Mouse (Mus musculus) heart, postnatal 0 days (tissue): ENCODE data around the gene Uaca. TPM values are rescaled to one million over a fixed set of nuclear protein-coding genes. Genes with fewer than 3 reads are reported as not detected.

Experiments
- ATAC-seq: fragments of 200-750 bp; cut with Nextera tagmentation; 2 replicates; pipeline ENCODE4 v1.8.0; 2017; ENCODE audit warnings: low read depth, moderate number of reproducible peaks, moderate library complexity; ENCODE audit not compliant: insufficient read depth
- DNase-seq: peaks from one replicate; pipeline ENCODE4 v3.0.0-alpha.2; 2016; ENCODE audit warnings: low spot score
- H3K27ac ChIP-seq: fragments of 300-500 bp; sonication (generic); 2 replicates; pipeline ENCODE4 v1.5.1; 2014; ENCODE audit warnings: low read depth, mild to moderate bottlenecking
- H3K27me3 ChIP-seq: fragments of 300-500 bp; sonication (generic); 2 replicates; pipeline ENCODE4 v1.6.1; 2014; ENCODE audit warnings: low read length, mixed read lengths; ENCODE audit not compliant: control insufficient read depth, insufficient read depth
- H3K36me3 ChIP-seq: fragments of 300-500 bp; sonication (generic); replicated peaks from 2 replicates; pipeline ENCODE4 v1.6.1; 2014; ENCODE audit warnings: low read length, mixed read lengths; ENCODE audit not compliant: control insufficient read depth, insufficient read depth
- H3K4me1 ChIP-seq: fragments of 300-500 bp; sonication (generic); 2 replicates; pipeline ENCODE4 v1.6.1; 2014; ENCODE audit warnings: antibody characterized with exemption; ENCODE audit not compliant: control insufficient read depth, insufficient read depth
- H3K4me2 ChIP-seq: fragments of 300-500 bp; sonication (generic); 2 replicates; pipeline ENCODE4 v1.6.1; 2014; ENCODE audit warnings: low read depth, mild to moderate bottlenecking, low read length, moderate library complexity
- H3K4me3 ChIP-seq: fragments of 300-500 bp; sonication (generic); 2 replicates; pipeline ENCODE4 v1.5.1; 2014; ENCODE audit warnings: low read depth, low read length
- H3K9ac ChIP-seq: fragments of 300-500 bp; sonication (generic); replicated peaks from 2 replicates; pipeline ENCODE4 v1.6.1; 2014; ENCODE audit warnings: low read depth, low read length, mixed read lengths
- H3K9me3 ChIP-seq: fragments of 300-500 bp; sonication (generic); replicated peaks from 2 replicates; pipeline ENCODE4 v1.6.1; 2016; ENCODE audit warnings: low read length; ENCODE audit not compliant: control insufficient read depth
- CTCF ChIP-seq: IDR thresholded peaks from 2 replicates; pipeline ENCODE4 v1.5.1; 2016; ENCODE audit warnings: antibody characterized with exemption, control low read depth, low read depth
- EP300 ChIP-seq: IDR thresholded peaks from 2 replicates; pipeline ENCODE4 v1.6.1; 2016; ENCODE audit warnings: antibody characterized with exemption, low read depth
- WGBS: fragments of 180-500 bp; shearing (Covaris S2); extraction: QIAGEN DNeasy Blood & Tissue Kit; methylation state at CpG from one replicate; pipeline ENCODE4 v1.1.7; 2014; 5-methylcytosine and 5-hydroxymethylcytosine counted together
- polyA plus RNA-seq: library from polyadenylated mRNA; unstranded; fragments of >200 nt; fragmentation: Nextera tagmentation; extraction: Ambion mirVana; gene quantifications from 2 replicates; pipeline ENCODE4 v1.2.1, GENCODE M21; 2015
- total RNA-seq: library from RNA; depleted of rRNA; stranded (reverse); fragments of >200 nt; gene quantifications from 2 replicates; pipeline ENCODE4 v1.2.3, GENCODE M21; 2014; ENCODE audit warnings: low replicate concordance

Gene Uaca
- total and polyA plus RNA-seq, 2 experiments from 2014 or later: 5.5 to 18.6 TPM

- no peaks in the 10 kb centered on the region for H3K4me1 ChIP-seq
- H3K4me2 ChIP-seq: no peak overlapping the region
- H3K27ac ChIP-seq: no peak overlapping the region
- TF ChIP-seq EP300: no peak
- no peak for TF ChIP-seq CTCF
- H3K27me3 ChIP-seq: no peaks in the 10 kb centered on the region
- no peaks in the 10 kb centered on the region for H3K36me3 ChIP-seq
- H3K4me3 ChIP-seq: no peak overlapping the region
- WGBS: 68% methylated on average over 9 of the region's 9 CpGs
- ATAC-seq: peak; percentile 33; the same call in 1 of the 2 replicates
- H3K9me3 ChIP-seq: 0 out of 2 replicates have a peak, but pooled peaks cover 7% of the 10 kb centered on the region
- H3K9ac ChIP-seq: no peak overlapping the region
- DNase-seq: no peak
These were observed 17.4 kb upstream of the Uaca start for GRCm38 (mm10) chr9:60776899-60777298.

- ATAC-seq: no peak
- H3K9ac ChIP-seq: no peak overlapping the region
- no peaks in the 10 kb centered on the region for H3K9me3 ChIP-seq
- H3K27ac ChIP-seq: no peak overlapping the region
- 81% methylated on average over 9 of the region's 9 CpGs for WGBS
- DNase-seq: no peak
- no peak overlapping the region for H3K4me2 ChIP-seq
- no peaks in the 10 kb centered on the region for H3K4me1 ChIP-seq
- TF ChIP-seq EP300: no peak
- no peak for TF ChIP-seq CTCF
- no peaks in the 10 kb centered on the region for H3K36me3 ChIP-seq
- H3K4me3 ChIP-seq: no peak overlapping the region
- no peaks in the 10 kb centered on the region for H3K27me3 ChIP-seq
These were observed 12.1 kb upstream of the Uaca start for GRCm38 (mm10) chr9:60782057-60782789.

GRCm38 (mm10) chr9:60785069-60785468 lies 9.3 kb upstream of the Uaca start:
- Histone ChIP-seq H3K4me2 (no peak overlapping the region), H3K27me3 (no peaks in the 10 kb centered on the region), H3K4me1 (no peaks in the 10 kb centered on the region), H3K9ac (no peak overlapping the region), H3K9me3 (no peaks in the 10 kb centered on the region), H3K36me3 (no peaks in the 10 kb centered on the region), H3K4me3 (no peak overlapping the region), H3K27ac (no peak overlapping the region)
- ATAC-seq: no peak
- no peak for TF ChIP-seq CTCF
- WGBS: 69% methylated on average over 4 of the region's 4 CpGs
- DNase-seq: no peak

- WGBS: 9% methylated on average over 2 of the region's 2 CpGs
- Histone ChIP-seq H3K27ac (no peak overlapping the region; the same call in 1 of the 2 replicates), H3K9ac (no peak overlapping the region), H3K9me3 (no peaks in the 10 kb centered on the region), H3K4me1 (no peaks in the 10 kb centered on the region), H3K4me3 (no peak overlapping the region), H3K36me3 (no peaks in the 10 kb centered on the region), H3K27me3 (no peaks in the 10 kb centered on the region), H3K4me2 (no peak overlapping the region)
- peak; percentile 11 for DNase-seq
- ATAC-seq: no peak
- TF ChIP-seq CTCF (no peak), EP300 (no peak)
These were observed 6.7 kb upstream of the Uaca start for GRCm38 (mm10) chr9:60787517-60788110.

GRCm38 (mm10) chr9:60790282-60790681 lies 4.1 kb upstream of the Uaca start:
- Histone ChIP-seq H3K27me3 (no peaks in the 10 kb centered on the region), H3K4me1 (0 out of 2 replicates have a peak, but pooled peaks cover 6% of the 10 kb centered on the region), H3K36me3 (no peaks in the 10 kb centered on the region), H3K27ac (no peak overlapping the region), H3K4me3 (no peak overlapping the region), H3K9me3 (no peaks in the 10 kb centered on the region), H3K9ac (no peak overlapping the region), H3K4me2 (no peak overlapping the region)
- no peak for ATAC-seq
- no peak for DNase-seq
- 86% methylated on average over 2 of the region's 2 CpGs for WGBS
- TF ChIP-seq EP300: no peak
